Mouse (Mus musculus) midbrain, embryonic 16.5 days (tissue): ENCODE measurements at regions not wholly inside any gene's neighbourhood (a gene's known extent, or its start where the extent isn't known, plus 50 kb on each side); places are given as distances from the start of the nearest gene placed in this dataset.

Experiments used
- ATAC-seq: fragments of 200-750 bp; cut with Nextera tagmentation; 2 replicates; pipeline ENCODE4 v1.8.0; 2017; ENCODE audit warnings: moderate TSS enrichment
- H3K27ac ChIP-seq: fragments of 300-500 bp; sonication (generic); 2 replicates; pipeline ENCODE4 v1.5.1; 2014; ENCODE audit warnings: mild to moderate bottlenecking, low read length, mixed read lengths
- H3K27me3 ChIP-seq: fragments of 300-500 bp; sonication (generic); 2 replicates; pipeline ENCODE4 v1.6.1; 2014; ENCODE audit warnings: low read depth, low read length, mixed read lengths; ENCODE audit not compliant: control insufficient read depth, insufficient read depth
- H3K36me3 ChIP-seq: fragments of 300-500 bp; sonication (generic); 2 replicates; pipeline ENCODE4 v1.6.1; 2014; ENCODE audit warnings: mild to moderate bottlenecking, low read length, moderate library complexity, mixed read lengths; ENCODE audit not compliant: control insufficient read depth, insufficient read depth
- H3K4me1 ChIP-seq: fragments of 300-500 bp; sonication (generic); 2 replicates; pipeline ENCODE4 v1.6.1; 2014; ENCODE audit warnings: mild to moderate bottlenecking, low read length, mixed read lengths; ENCODE audit not compliant: control insufficient read depth, insufficient read depth
- H3K4me2 ChIP-seq: fragments of 300-500 bp; sonication (generic); 2 replicates; pipeline ENCODE4 v1.6.1; 2014; ENCODE audit warnings: mild to moderate bottlenecking, low read length, mixed read lengths
- H3K4me3 ChIP-seq: fragments of 300-500 bp; sonication (generic); 2 replicates; pipeline ENCODE4 v1.5.1; 2014; ENCODE audit warnings: low read depth, mild to moderate bottlenecking, low read length, moderate library complexity, mixed read lengths
- H3K9ac ChIP-seq: fragments of 300-500 bp; sonication (generic); 2 replicates; pipeline ENCODE4 v1.6.1; 2014; ENCODE audit warnings: low read depth, low read length, mixed read lengths
- H3K9me3 ChIP-seq: fragments of 300-500 bp; sonication (generic); replicated peaks from 2 replicates; pipeline ENCODE4 v1.6.1; 2014; ENCODE audit warnings: mild to moderate bottlenecking, low read length, mixed read lengths; ENCODE audit not compliant: control insufficient read depth, poor library complexity, severe bottlenecking
- WGBS: fragments of 180-500 bp; shearing (Covaris S2); extraction: QIAGEN DNeasy Blood & Tissue Kit; methylation state at CpG from one replicate; pipeline ENCODE4 v1.1.7; 2014; 5-methylcytosine and 5-hydroxymethylcytosine counted together

- Histone ChIP-seq H3K4me2 (no peak overlapping the region), H3K4me1 (no peaks in the 10 kb centered on the region), H3K9me3 (no peaks in the 10 kb centered on the region), H3K27me3 (no peaks in the 10 kb centered on the region), H3K4me3 (no peak overlapping the region), H3K27ac (no peak overlapping the region), H3K36me3 (no peaks in the 10 kb centered on the region), H3K9ac (no peak overlapping the region)
- no peak for ATAC-seq
- 83% methylated on average over 3 of the region's 3 CpGs for WGBS
Measured at GRCm38 (mm10) chr14:114001377-114001776, 687.0 kb downstream of the Tpm3-rs7 start.

GRCm38 (mm10) chr14:114002420-114002819 is 688.0 kb downstream of the Tpm3-rs7 start:
- Histone ChIP-seq H3K27ac (no peak overlapping the region), H3K4me1 (no peaks in the 10 kb centered on the region), H3K27me3 (no peaks in the 10 kb centered on the region), H3K4me2 (no peak overlapping the region), H3K4me3 (no peak overlapping the region), H3K36me3 (no peaks in the 10 kb centered on the region), H3K9me3 (no peaks in the 10 kb centered on the region), H3K9ac (no peak overlapping the region)
- WGBS: 67% methylated on average over 1 of the region's 1 CpGs
- no peak for ATAC-seq

GRCm38 (mm10) chr14:114037063-114037462 is 722.7 kb downstream of the Tpm3-rs7 start:
- no peak overlapping the region for H3K4me2 ChIP-seq
- H3K4me1 ChIP-seq: no peaks in the 10 kb centered on the region
- H3K9me3 ChIP-seq: no peaks in the 10 kb centered on the region; the same call in 1 of the 2 replicates
- WGBS: 61% methylated on average over 1 of the region's 1 CpGs
- H3K36me3 ChIP-seq: no peaks in the 10 kb centered on the region
- H3K9ac ChIP-seq: no peak overlapping the region
- no peak overlapping the region for H3K4me3 ChIP-seq
- no peaks in the 10 kb centered on the region for H3K27me3 ChIP-seq
- no peak for ATAC-seq
- H3K27ac ChIP-seq: no peak overlapping the region

- no peak overlapping the region for H3K9ac ChIP-seq
- ATAC-seq: no peak
- no peak overlapping the region for H3K27ac ChIP-seq
- no peak overlapping the region for H3K4me2 ChIP-seq
- 46% methylated on average over 3 of the region's 3 CpGs for WGBS
- no peaks in the 10 kb centered on the region for H3K36me3 ChIP-seq
- H3K4me1 ChIP-seq: no peaks in the 10 kb centered on the region
- no peaks in the 10 kb centered on the region; the same call in 1 of the 2 replicates for H3K9me3 ChIP-seq
- no peak overlapping the region for H3K4me3 ChIP-seq
- H3K27me3 ChIP-seq: no peaks in the 10 kb centered on the region
Measured at GRCm38 (mm10) chr14:114038611-114039312, 724.4 kb downstream of the Tpm3-rs7 start.

- H3K4me3 ChIP-seq: no peak overlapping the region
- no peaks in the 10 kb centered on the region for H3K4me1 ChIP-seq
- no peak overlapping the region for H3K27ac ChIP-seq
- no peak overlapping the region for H3K9ac ChIP-seq
- ATAC-seq: peak; percentile 42; the same call in 1 of the 2 replicates
- H3K27me3 ChIP-seq: no peaks in the 10 kb centered on the region
- no peaks in the 10 kb centered on the region for H3K36me3 ChIP-seq
- WGBS: 55% methylated on average over 5 of the region's 5 CpGs
- no peaks in the 10 kb centered on the region for H3K9me3 ChIP-seq
- H3K4me2 ChIP-seq: no peak overlapping the region
Measured at GRCm38 (mm10) chr14:114053558-114054235, 739.3 kb downstream of the Tpm3-rs7 start.

- 24% methylated on average over 2 of the region's 2 CpGs for WGBS
- Histone ChIP-seq H3K27ac (no peak overlapping the region), H3K36me3 (no peaks in the 10 kb centered on the region), H3K9ac (no peak overlapping the region), H3K4me3 (no peak overlapping the region), H3K4me1 (peaks cover 6% of the 10 kb centered on the region; the same call in 1 of the 2 replicates), H3K27me3 (no peaks in the 10 kb centered on the region), H3K4me2 (no peak overlapping the region), H3K9me3 (no peaks in the 10 kb centered on the region)
- ATAC-seq: peak; percentile 56; the same call in 1 of the 2 replicates
Measured at GRCm38 (mm10) chr14:114061347-114061746, 746.9 kb downstream of the Tpm3-rs7 start.

GRCm38 (mm10) chr14:114062582-114062981 is 748.2 kb downstream of the Tpm3-rs7 start:
- WGBS: 31% methylated on average over 4 of the region's 4 CpGs
- ATAC-seq: no peak

GRCm38 (mm10) chr14:114073236-114073635 is 758.8 kb downstream of the Tpm3-rs7 start:
- no peaks in the 10 kb centered on the region for H3K9me3 ChIP-seq
- no peaks in the 10 kb centered on the region for H3K4me1 ChIP-seq
- no peak overlapping the region for H3K4me2 ChIP-seq
- no peaks in the 10 kb centered on the region for H3K27me3 ChIP-seq
- no peak for ATAC-seq
- 72% methylated on average over 2 of the region's 2 CpGs for WGBS
- H3K27ac ChIP-seq: no peak overlapping the region
- H3K4me3 ChIP-seq: no peak overlapping the region
- no peak overlapping the region for H3K9ac ChIP-seq
- no peaks in the 10 kb centered on the region for H3K36me3 ChIP-seq

More at GRCm38 (mm10) chr14:114062582-114062981, 748.2 kb downstream of the Tpm3-rs7 start:
- no peaks in the 10 kb centered on the region for H3K27me3 ChIP-seq
- no peaks in the 10 kb centered on the region for H3K36me3 ChIP-seq
- no peak overlapping the region for H3K4me3 ChIP-seq
- peaks cover 6% of the 10 kb centered on the region; the same call in 1 of the 2 replicates for H3K4me1 ChIP-seq
- H3K9me3 ChIP-seq: no peaks in the 10 kb centered on the region
- no peak overlapping the region for H3K4me2 ChIP-seq
- no peak overlapping the region for H3K9ac ChIP-seq
- no peak overlapping the region for H3K27ac ChIP-seq

- H3K4me2 ChIP-seq: no peak overlapping the region
- H3K27me3 ChIP-seq: no peaks in the 10 kb centered on the region
- H3K4me3 ChIP-seq: no peak overlapping the region
- no peaks in the 10 kb centered on the region for H3K36me3 ChIP-seq
- no peak overlapping the region for H3K27ac ChIP-seq
- H3K9me3 ChIP-seq: no peaks in the 10 kb centered on the region
- no peaks in the 10 kb centered on the region for H3K4me1 ChIP-seq
- H3K9ac ChIP-seq: no peak overlapping the region
- 82% methylated on average over 4 of the region's 4 CpGs for WGBS
- no peak for ATAC-seq
Measured at GRCm38 (mm10) chr14:114074011-114074410, 759.6 kb downstream of the Tpm3-rs7 start.
